8 mouse cellular contexts compared by ENCODE assay signal in the genomic region with DNA sequence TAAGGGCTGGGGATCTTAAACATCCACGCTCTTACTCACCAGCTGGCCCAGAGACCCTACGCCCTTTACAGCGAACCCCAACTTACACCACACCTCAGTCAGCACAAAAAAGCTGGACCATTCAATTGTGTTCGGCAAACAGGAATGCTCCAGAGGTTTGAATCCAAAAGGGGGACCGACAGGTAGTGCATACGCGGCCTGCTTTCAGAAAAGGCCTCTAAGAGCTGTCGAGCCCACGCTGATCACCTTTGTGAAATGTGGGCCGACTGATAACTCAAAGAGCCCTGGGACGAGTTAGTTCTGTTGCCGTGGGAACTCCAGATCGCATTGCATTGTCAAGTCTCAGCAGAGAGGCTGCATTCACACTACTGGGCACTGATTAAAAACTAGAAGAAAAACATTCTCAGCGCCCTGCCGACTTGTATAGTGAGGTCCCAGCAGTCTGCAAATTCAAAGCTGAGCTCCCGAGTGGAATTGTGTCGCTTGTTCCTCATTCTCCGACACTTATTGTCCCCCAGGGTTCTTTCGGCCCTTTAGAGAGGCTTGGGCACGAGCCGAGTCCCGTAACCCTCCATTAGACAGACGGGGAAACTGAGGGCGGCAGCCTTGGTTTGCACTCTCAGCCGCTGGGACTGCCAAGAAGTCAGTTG. TPM values are rescaled to one million over a fixed set of nuclear protein-coding genes. Genes with fewer than 3 reads are reported as not detected.
DNase-seq lines count a peak whose midpoint lies in the region; ATAC-seq and TF ChIP-seq lines count a peak whose summit lies in the region.

No protein-coding gene starts in this region.

- 0 out of 2 replicates have a peak, but pooled peaks cover 2% of the 10 kb centered on the region for H3K36me3 ChIP-seq in heart, adult 2 months (ENCODE audit: control insufficient read depth, insufficient read depth, low read length)
- peaks cover 52% of the 10 kb centered on the region for H3K36me3 ChIP-seq in E14TG2a.4 (ENCODE audit: insufficient read depth, low read length)
- H3K36me3 ChIP-seq in forebrain, embryonic 13.5 days (ENCODE audit: poor library complexity, severe bottlenecking): peaks cover 43% of the 10 kb centered on the region
- peaks cover 13% of the 10 kb centered on the region for H3K36me3 ChIP-seq in liver, embryonic 16.5 days (ENCODE audit: control insufficient read depth, insufficient read depth)

- H3K9ac ChIP-seq in heart, adult 2 months (ENCODE audit: low read depth, low read length): peak overlapping the region; percentile 60
- H3K9ac ChIP-seq in forebrain, embryonic 13.5 days: peak overlapping the region; percentile 78
- peak overlapping the region; percentile 76 for H3K9ac ChIP-seq in liver, embryonic 16.5 days (ENCODE audit: low read depth, low read length)

- no peak for TF ChIP-seq POLR2A in heart, adult 2 months (IDR thresholded peaks at IDR 0.05; ENCODE audit: insufficient read depth, low read depth, low read length)

- DNase-seq in heart, adult 2 months: no peak
- DNase-seq in heart, postnatal 25 days (ENCODE audit: low spot score): no peak
- DNase-seq in urinary bladder, postnatal 25 days (ENCODE audit: low spot score): no peak
- DNase-seq in spleen, postnatal 10 days (ENCODE audit: low spot score in 2 of 2): no peak

- H3K4me2 ChIP-seq in forebrain, embryonic 13.5 days: peak overlapping the region; percentile 70
- H3K4me2 ChIP-seq in liver, embryonic 16.5 days (ENCODE audit: low read depth, low read length): peak overlapping the region; percentile 94

- intact Hi-C loops in heart, adult 2 months (cut with DNase I): no loop called here
- intact Hi-C loops in heart, postnatal 25 days (cut with DNase I): no loop called here

- peak; percentile 11; the same call in 1 of the 2 replicates for ATAC-seq in forebrain, embryonic 13.5 days
- ATAC-seq in liver, embryonic 16.5 days (ENCODE audit: low read depth): 0 out of 2 replicates have a peak, but pooled peaks have one; percentile 13
- no peak; the same call in 1 of the 2 replicates for ATAC-seq in cerebellum, adult (ENCODE audit: insufficient number of reproducible peaks, low FRiP score, low TSS enrichment)

- no peaks in the 10 kb centered on the region; the same call in 1 of the 2 replicates for H3K4me1 ChIP-seq in heart, adult 2 months (ENCODE audit: control insufficient read depth, insufficient read depth, low read length)
- H3K4me1 ChIP-seq in E14TG2a.4 (replicated peaks; ENCODE audit: low read depth, low read length): peaks cover 65% of the 10 kb centered on the region
- H3K4me1 ChIP-seq in forebrain, embryonic 13.5 days: peaks cover 58% of the 10 kb centered on the region
- peaks cover 17% of the 10 kb centered on the region for H3K4me1 ChIP-seq in liver, embryonic 16.5 days (ENCODE audit: control insufficient read depth, low read depth, low read length)

- H3K27ac ChIP-seq in heart, adult 2 months: peak overlapping the region; percentile 88
- peak overlapping the region; percentile 94 for H3K27ac ChIP-seq in forebrain, embryonic 13.5 days
- peak overlapping the region; percentile 91 for H3K27ac ChIP-seq in liver, embryonic 16.5 days (ENCODE audit: low read length)

- no peak for TF ChIP-seq CTCF in heart, adult 2 months (IDR thresholded peaks at IDR 0.05)
- TF ChIP-seq CTCF in E14TG2a.4 (conservative IDR thresholded peaks at IDR 0.05; ENCODE audit: low read length): no peak

- no peaks in the 10 kb centered on the region for H3K9me3 ChIP-seq in E14TG2a.4 (ENCODE audit: low read length)
- H3K9me3 ChIP-seq in forebrain, embryonic 13.5 days (replicated peaks): no peaks in the 10 kb centered on the region
- H3K9me3 ChIP-seq in liver, embryonic 16.5 days (replicated peaks; ENCODE audit: control insufficient read depth, low read length): no peaks in the 10 kb centered on the region

- TF ChIP-seq EP300 in heart, adult 2 months (IDR thresholded peaks at IDR 0.05; ENCODE audit: insufficient read depth, low read depth, low read length): no peak

- no peaks in the 10 kb centered on the region for H3K79me2 ChIP-seq in heart, adult 2 months (replicated peaks; ENCODE audit: control insufficient read depth, insufficient read depth, low read length)

- no peaks in the 10 kb centered on the region for H3K27me3 ChIP-seq in heart, adult 2 months (ENCODE audit: control insufficient read depth, insufficient read depth, low read length)
- H3K27me3 ChIP-seq in E14TG2a.4 (ENCODE audit: insufficient read depth, low read length): no peaks in the 10 kb centered on the region
- no peaks in the 10 kb centered on the region for H3K27me3 ChIP-seq in forebrain, embryonic 13.5 days
- H3K27me3 ChIP-seq in liver, embryonic 16.5 days (ENCODE audit: control insufficient read depth, insufficient read depth, low read depth, low read length): no peaks in the 10 kb centered on the region

- WGBS in heart, adult 2 months: 26% methylated on average over 25 of the region's 25 CpGs
- WGBS in forebrain, embryonic 13.5 days: 9% methylated on average over 25 of the region's 25 CpGs
- 23% methylated on average over 25 of the region's 25 CpGs for WGBS in liver, embryonic 16.5 days (ENCODE audit: insufficient replicate concordance)

- H3K4me3 ChIP-seq in heart, adult 2 months: peak overlapping the region; percentile 64
- peak overlapping the region; percentile 89 for H3K4me3 ChIP-seq in E14TG2a.4 (replicated peaks; ENCODE audit: low read length)
- H3K4me3 ChIP-seq in forebrain, embryonic 13.5 days: peak overlapping the region; percentile 61
- H3K4me3 ChIP-seq in liver, embryonic 16.5 days (ENCODE audit: low read depth, low read length): peak overlapping the region; percentile 83

RNA-seq across cellular contexts. Expression of gene Armh1, which starts 36.5 kb away (rescaled TPM):
- total RNA-seq in heart, adult 2 months (2021): not detected
- 0.43 TPM in 1 of 2 replicates, not detected in the other for polyA plus RNA-seq in heart, adult 2 months (2012; rRNA removed)
- total RNA-seq in heart, postnatal 25 days (2021): not detected
- 0.38 and 0.65 TPM in 2 replicates for polyA plus RNA-seq in forebrain, embryonic 13.5 days (2015; fragmentation: Nextera tagmentation; extraction: Ambion mirVana)
- 0.09 TPM in 1 of 2 replicates, not detected in the other for polyA plus RNA-seq in liver, embryonic 16.5 days (2015; fragmentation: Nextera tagmentation; extraction: Ambion mirVana)

RNA-seq across cellular contexts. Expression of gene Tmem53, which starts 36.7 kb away (rescaled TPM):
- total RNA-seq in heart, adult 2 months (2021): 10 to 100 TPM; 25.0 to 30.6 TPM
- 51.8 and 62.3 TPM in 2 replicates for polyA plus RNA-seq in heart, adult 2 months (2012; rRNA removed)
- total RNA-seq in heart, postnatal 25 days (2021): 10 to 100 TPM; 23.8 to 30.3 TPM
- 6.7 and 6.9 TPM in 2 replicates for polyA plus RNA-seq in forebrain, embryonic 13.5 days (2015; fragmentation: Nextera tagmentation; extraction: Ambion mirVana)
- 10.8 and 10.9 TPM in 2 replicates for polyA plus RNA-seq in liver, embryonic 16.5 days (2015; fragmentation: Nextera tagmentation; extraction: Ambion mirVana)
